Mouse (Mus musculus): ENCODE measurements at regions not wholly inside any gene's neighbourhood (a gene's known extent, or its start where the extent isn't known, plus 50 kb on each side); places are given as distances from the start of the nearest gene placed in this dataset.

GRCm38 (mm10) chr6:18674584-18675250 lies 160.1 kb upstream of the Cttnbp2 start:
- DNase-seq (ENCODE audit: low spot score in 2 of 2) = no peak

DNA sequence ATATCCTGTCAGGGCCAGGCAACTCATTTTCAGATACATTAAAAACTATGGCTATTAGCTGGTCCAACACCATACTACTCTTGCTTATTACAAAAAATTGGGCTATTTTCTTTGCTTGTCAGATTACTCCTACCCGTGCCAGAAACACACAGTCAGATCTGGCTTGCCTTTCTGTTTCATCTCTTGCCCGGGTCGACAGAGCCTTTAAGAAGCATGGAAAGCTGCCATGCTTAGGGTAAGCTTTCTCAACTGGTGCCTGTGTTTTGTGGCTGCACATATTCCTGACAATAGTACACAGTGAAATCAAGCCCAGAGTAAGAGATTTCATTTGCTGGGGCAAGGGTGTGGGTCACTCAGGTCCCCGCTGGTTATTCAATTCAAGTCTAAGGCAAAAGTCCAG lies 162.5 kb upstream of the Cttnbp2 start:
- DNase-seq (ENCODE audit: low spot score in 2 of 2) = no peak

DNA sequence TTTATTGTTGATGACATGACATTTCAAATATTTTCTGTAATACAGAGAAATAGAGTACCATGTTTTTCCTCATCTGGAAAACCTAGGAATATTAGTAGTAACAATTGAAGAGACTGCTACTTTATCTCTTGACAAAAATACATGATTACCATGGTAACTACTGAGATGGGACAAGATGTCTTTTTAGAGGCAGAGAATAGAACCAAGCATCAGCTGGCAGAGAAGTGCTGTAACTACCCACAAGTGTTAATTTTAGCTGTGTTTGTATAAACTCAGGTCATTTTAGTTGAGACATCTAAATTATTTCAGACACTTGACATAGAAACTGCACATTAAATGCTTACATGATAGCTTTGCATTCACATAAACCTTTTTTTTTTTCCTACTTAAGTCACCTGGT lies 166.1 kb upstream of the Cttnbp2 start:
- DNase-seq (ENCODE audit: low spot score in 2 of 2) = no peak

- no peak for DNase-seq (ENCODE audit: low spot score in 2 of 2)
Observed at GRCm38 (mm10) chr6:18682043-18682442, 166.3 kb upstream of the Lsm8 start.

- no peak for DNase-seq (ENCODE audit: low spot score in 2 of 2)
Observed at GRCm38 (mm10) chr6:18688652-18689348, 159.6 kb upstream of the Lsm8 start.

DNA sequence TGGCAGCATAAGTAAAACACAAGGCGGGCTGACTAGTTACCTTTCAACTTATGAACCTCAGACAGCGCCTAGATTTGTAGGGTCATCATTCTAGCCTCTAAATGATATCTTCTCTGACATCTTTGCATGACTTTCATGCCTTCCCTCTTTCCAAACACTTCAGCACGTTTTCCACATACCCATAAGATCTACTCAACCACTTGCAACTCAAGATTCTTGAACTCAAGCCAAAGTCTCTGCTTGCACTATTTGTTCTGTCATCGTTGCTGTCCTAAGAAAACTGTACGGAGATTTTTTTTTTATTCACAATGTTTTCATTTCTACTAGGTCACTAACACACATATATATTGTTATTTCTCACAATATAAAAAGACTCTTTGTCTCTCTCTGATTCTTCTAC lies 150.8 kb upstream of the Lsm8 start:
- no peak for DNase-seq (ENCODE audit: low spot score in 2 of 2)

DNA sequence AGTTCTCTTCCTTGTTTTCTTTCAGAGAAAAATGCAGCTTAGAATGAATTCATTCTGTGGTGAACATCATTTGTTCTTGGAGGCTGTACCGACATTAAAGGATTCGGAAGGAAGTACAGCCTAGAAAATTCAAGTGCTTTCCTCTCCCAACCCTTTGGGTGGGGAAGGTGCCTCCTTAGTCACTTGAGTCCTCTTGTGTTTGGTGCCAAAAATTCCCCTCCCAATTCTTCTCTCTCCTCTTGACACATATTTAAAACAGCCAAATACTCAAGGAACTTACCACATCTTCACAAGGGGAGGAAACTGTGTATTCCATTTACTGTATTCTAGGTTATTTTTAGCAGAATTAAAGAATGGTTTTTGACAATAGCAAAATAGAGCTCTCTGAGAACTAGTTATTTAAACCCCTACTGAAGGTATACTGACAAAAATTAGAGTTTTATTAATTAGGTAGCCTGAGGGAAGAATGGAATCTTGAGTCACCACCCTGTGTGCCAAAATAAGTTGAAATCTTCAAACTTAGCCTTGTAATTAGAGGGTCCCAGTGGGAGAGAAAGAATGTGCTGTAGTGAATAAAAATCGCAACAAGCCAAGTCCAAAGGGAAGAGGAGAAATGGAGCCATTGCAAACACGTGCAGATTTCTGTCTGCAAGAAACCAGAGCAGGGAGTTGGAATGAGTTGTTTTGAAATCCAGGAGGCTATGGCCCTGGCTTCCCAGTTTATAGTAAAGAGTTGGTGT lies 149.2 kb upstream of the Lsm8 start:
- no peak for DNase-seq (ENCODE audit: low spot score in 2 of 2)

DNA sequence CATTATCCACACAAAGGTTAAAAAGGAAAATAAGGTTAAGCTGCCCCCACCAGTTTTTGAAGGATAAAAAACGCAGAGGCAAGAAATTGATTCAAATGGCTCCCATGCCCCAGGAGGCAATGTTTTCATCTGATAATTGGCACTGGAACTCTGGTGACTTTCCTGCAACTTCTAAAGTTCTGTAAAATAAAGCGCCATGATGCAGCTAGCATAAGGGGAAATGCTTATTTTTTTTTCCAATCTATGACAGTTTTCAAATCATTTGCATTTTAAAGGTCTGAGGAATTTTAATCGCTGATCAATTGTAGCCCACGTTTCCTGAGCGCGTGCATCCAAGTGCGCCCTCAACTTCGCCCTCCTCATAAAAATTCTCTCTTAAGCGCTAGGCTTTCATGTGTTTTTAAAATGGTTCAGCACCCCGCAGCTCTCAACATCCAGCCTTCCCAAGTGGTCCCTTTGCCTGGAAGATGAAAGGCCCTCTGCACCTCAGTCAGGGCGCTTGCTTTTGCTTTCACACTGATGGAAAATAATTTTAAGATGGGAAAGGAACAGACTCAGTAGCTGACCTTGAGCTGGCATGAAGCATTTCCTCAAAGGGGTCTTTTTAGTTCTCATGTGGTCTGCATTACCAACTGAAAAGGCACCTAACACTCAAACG lies 148.5 kb upstream of the Lsm8 start:
- DNase-seq (ENCODE audit: low spot score in 2 of 2) = no peak

GRCm38 (mm10) chr6:18710763-18711162 lies 137.6 kb upstream of the Lsm8 start:
- DNase-seq (ENCODE audit: low spot score in 2 of 2) = no peak

GRCm38 (mm10) chr6:18748859-18749258 lies 99.5 kb upstream of the Lsm8 start:
- DNase-seq (ENCODE audit: low spot score in 2 of 2) = no peak

GRCm38 (mm10) chr6:18764536-18764935 lies 83.8 kb upstream of the Lsm8 start:
- DNase-seq (ENCODE audit: low spot score in 2 of 2) = no peak

- DNase-seq (ENCODE audit: low spot score in 2 of 2) = no peak
Observed at GRCm38 (mm10) chr6:18795390-18795789, 53.0 kb upstream of the Lsm8 start.

- DNase-seq (ENCODE audit: low spot score in 2 of 2) = no peak
Observed at GRCm38 (mm10) chr6:18795847-18796246, 52.5 kb upstream of the Lsm8 start.

GRCm38 (mm10) chr6:18796540-18796939 lies 51.8 kb upstream of the Lsm8 start:
- DNase-seq (ENCODE audit: low spot score in 2 of 2) = no peak

Measured in urinary bladder, postnatal 4 days (tissue).